Mouse (Mus musculus): ENCODE measurements around the gene Tmem86a. TPM values are rescaled to one million over a fixed set of nuclear protein-coding genes. Genes with fewer than 3 reads are reported as not detected.
A peak's percentile ranks its signal among the peaks of the same experiment; 100 is the strongest.

Tmem86a gene
- polyA plus RNA-seq, 1 experiment, result 26.3 TPM

DNA sequence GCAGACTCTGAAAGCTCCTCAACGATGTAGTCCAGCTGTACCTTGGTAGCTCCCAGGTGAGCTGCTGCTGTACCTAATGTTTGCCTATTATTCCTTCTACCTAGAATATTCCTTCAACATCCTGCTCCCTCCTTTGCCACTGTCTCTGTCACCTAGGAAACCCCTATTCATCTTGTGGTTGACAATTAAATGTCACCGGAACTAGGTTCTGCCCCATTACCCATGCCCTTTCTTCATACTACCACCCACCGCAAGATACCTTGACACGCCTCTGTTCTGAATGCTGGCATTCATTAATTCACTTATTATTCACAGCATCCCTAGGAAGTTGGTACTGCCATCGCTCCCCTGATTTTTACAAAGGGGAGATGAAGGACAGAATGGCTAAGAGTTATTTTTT lies 43.5 kb downstream of the Tmem86a start:
- H3K27me3 ChIP-seq (replicated peaks), result peaks cover 33% of the 10 kb centered on the region
- no peaks in the 10 kb centered on the region for H3K36me3 ChIP-seq (replicated peaks; ENCODE audit: low read length)
- peaks cover 9% of the 10 kb centered on the region; the same call in 1 of the 2 replicates for H3K4me1 ChIP-seq
- TF ChIP-seq GATA1 (IDR thresholded peaks at IDR 0.05; ENCODE audit: borderline replicate concordance, low read length), result no peak
- TF ChIP-seq FLI1 (IDR thresholded peaks at IDR 0.05; ENCODE audit: low read length), result no peak
- H3K4me3 ChIP-seq (replicated peaks), result no peak overlapping the region
- H3K9me3 ChIP-seq, result 0 out of 2 replicates have a peak, but pooled peaks cover 4% of the 10 kb centered on the region

GRCm38 (mm10) chr7:47094969-47095368 lies 44.6 kb downstream of the Tmem86a start:
- Histone ChIP-seq H3K4me1 (peaks cover 9% of the 10 kb centered on the region; the same call in 1 of the 2 replicates), H3K36me3 (replicated peaks; ENCODE audit: low read length) (no peaks in the 10 kb centered on the region), H3K27me3 (replicated peaks) (peaks cover 28% of the 10 kb centered on the region), H3K4me3 (replicated peaks) (no peak overlapping the region), H3K9me3 (0 out of 2 replicates have a peak, but pooled peaks cover 4% of the 10 kb centered on the region)
- TF ChIP-seq GATA1 (IDR thresholded peaks at IDR 0.05; ENCODE audit: borderline replicate concordance, low read length), result no peak

GRCm38 (mm10) chr7:47098044-47098443 lies 47.6 kb downstream of the Tmem86a start:
- peaks cover 17% of the 10 kb centered on the region for H3K27me3 ChIP-seq (replicated peaks)

DNA sequence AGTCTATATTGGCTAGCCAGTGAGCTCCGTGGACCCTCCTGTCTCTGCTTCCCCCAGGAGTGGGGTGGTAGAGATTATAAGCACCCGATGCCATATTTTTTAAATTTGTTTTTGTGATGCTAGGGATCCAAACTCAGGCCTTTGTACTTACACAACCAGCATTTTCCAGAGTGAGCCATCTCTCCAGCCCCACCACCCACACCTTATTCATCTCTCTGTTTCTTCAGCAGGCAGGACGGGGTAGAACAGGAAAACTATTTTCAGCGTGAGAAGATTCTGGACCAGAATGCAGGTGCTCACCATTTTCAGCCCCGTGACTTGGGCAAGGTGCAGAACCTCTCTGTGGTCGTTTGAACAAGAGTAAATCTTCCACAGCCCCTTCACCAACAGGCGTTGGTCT lies 48.9 kb downstream of the Tmem86a start:
- TF ChIP-seq FLI1 (IDR thresholded peaks at IDR 0.05; ENCODE audit: low read length) (no peak), GATA1 (IDR thresholded peaks at IDR 0.05; ENCODE audit: borderline replicate concordance, low read length) (no peak)
- Histone ChIP-seq H3K9me3 (no peaks in the 10 kb centered on the region), H3K36me3 (replicated peaks; ENCODE audit: low read length) (no peaks in the 10 kb centered on the region), H3K27me3 (replicated peaks) (peaks cover 7% of the 10 kb centered on the region), H3K4me1 (peaks cover 40% of the 10 kb centered on the region), H3K4me3 (replicated peaks) (no peak overlapping the region)

More at GRCm38 (mm10) chr7:47098044-47098443, 47.6 kb downstream of the Tmem86a start:
- no peak for TF ChIP-seq GATA1 (IDR thresholded peaks at IDR 0.05; ENCODE audit: borderline replicate concordance, low read length)
- TF ChIP-seq FLI1 (IDR thresholded peaks at IDR 0.05; ENCODE audit: low read length), result no peak
- H3K36me3 ChIP-seq (replicated peaks; ENCODE audit: low read length), result no peaks in the 10 kb centered on the region
- peaks cover 27% of the 10 kb centered on the region for H3K4me1 ChIP-seq
- no peaks in the 10 kb centered on the region for H3K9me3 ChIP-seq
- no peak overlapping the region for H3K4me3 ChIP-seq (replicated peaks)

DNA sequence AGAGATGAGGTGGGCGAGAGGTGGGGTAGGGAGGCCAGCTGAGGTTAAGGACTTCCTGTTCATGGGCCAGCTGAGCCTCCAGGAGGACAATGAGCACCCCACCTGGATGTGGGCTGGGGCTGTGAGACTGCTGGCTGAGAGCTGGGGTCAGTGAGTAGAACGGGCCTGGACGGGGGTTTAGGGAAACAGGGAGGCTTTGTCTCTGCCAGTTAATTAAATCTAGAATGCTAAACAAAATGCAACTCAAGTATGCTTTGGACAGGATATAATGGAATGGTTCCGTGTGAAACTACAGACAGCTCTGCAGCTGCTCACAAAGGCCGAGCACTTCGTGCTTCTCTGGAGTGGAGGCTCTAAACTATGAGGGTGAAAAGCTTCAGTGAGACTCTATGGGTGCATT lies 50.2 kb downstream of the Tmem86a start:
- no peaks in the 10 kb centered on the region for H3K9me3 ChIP-seq
- H3K4me1 ChIP-seq, result peaks cover 46% of the 10 kb centered on the region
- TF ChIP-seq FLI1 (IDR thresholded peaks at IDR 0.05; ENCODE audit: low read length), result no peak
- H3K4me3 ChIP-seq (replicated peaks), result no peak overlapping the region
- peaks cover 2% of the 10 kb centered on the region for H3K27me3 ChIP-seq (replicated peaks)
- H3K36me3 ChIP-seq (replicated peaks; ENCODE audit: low read length), result no peaks in the 10 kb centered on the region

- Histone ChIP-seq H3K36me3 (replicated peaks; ENCODE audit: low read length) (no peaks in the 10 kb centered on the region), H3K27me3 (replicated peaks) (no peaks in the 10 kb centered on the region), H3K4me1 (peaks cover 44% of the 10 kb centered on the region), H3K9me3 (no peaks in the 10 kb centered on the region), H3K4me3 (replicated peaks) (no peak overlapping the region)
- no peak for TF ChIP-seq FLI1 (IDR thresholded peaks at IDR 0.05; ENCODE audit: low read length)
- TF ChIP-seq GATA1 (IDR thresholded peaks at IDR 0.05; ENCODE audit: borderline replicate concordance, low read length), result no peak
These were observed 52.6 kb downstream of the Tmem86a start for GRCm38 (mm10) chr7:47102970-47103369.

GRCm38 (mm10) chr7:47103671-47104414 lies 53.4 kb downstream of the Tmem86a start:
- TF ChIP-seq GATA1 (IDR thresholded peaks at IDR 0.05; ENCODE audit: borderline replicate concordance, low read length) (no peak), FLI1 (IDR thresholded peaks at IDR 0.05; ENCODE audit: low read length) (no peak)
- no peaks in the 10 kb centered on the region for H3K36me3 ChIP-seq (replicated peaks; ENCODE audit: low read length)
- peak overlapping the region; percentile 72 for H3K4me3 ChIP-seq (replicated peaks)
- no peaks in the 10 kb centered on the region for H3K9me3 ChIP-seq
- H3K4me1 ChIP-seq, result peaks cover 43% of the 10 kb centered on the region
- peaks cover 7% of the 10 kb centered on the region for H3K27me3 ChIP-seq (replicated peaks)

Other genes starting within 250 kb of the Tmem86a start
- 1,655 and 1,832 TPM in 2 replicates for gene Ldha, start 209.1 kb upstream of the Tmem86a start, polyA plus RNA-seq (2012; ENCODE audit: insufficient read depth, low replicate concordance)
- gene Ldhc, start 189.4 kb upstream of the Tmem86a start, polyA plus RNA-seq (2012; ENCODE audit: insufficient read depth, low replicate concordance), result 0.35 TPM in 1 of 2 replicates, not detected in the other
- gene Tsg101, start 130.6 kb upstream of the Tmem86a start, polyA plus RNA-seq (2012; ENCODE audit: insufficient read depth, low replicate concordance), result 23.2 and 42.8 TPM in 2 replicates
- gene Uevld, start 92.1 kb upstream of the Tmem86a start, polyA plus RNA-seq (2012; ENCODE audit: insufficient read depth, low replicate concordance), result 0.04 TPM in 1 of 2 replicates, not detected in the other
- not detected in 2 replicates for gene Gm9999, start 67.0 kb upstream of the Tmem86a start, polyA plus RNA-seq (2012; ENCODE audit: insufficient read depth, low replicate concordance)
- 3.1 and 5.2 TPM in 2 replicates for gene Spty2d1, start 42.2 kb upstream of the Tmem86a start, polyA plus RNA-seq (2012; ENCODE audit: insufficient read depth, low replicate concordance)
- gene Ptpn5, start 83.1 kb downstream of the Tmem86a start, polyA plus RNA-seq (2012; ENCODE audit: insufficient read depth, low replicate concordance), result not detected in 2 replicates
- gene Mrgpra6, start 154.3 kb downstream of the Tmem86a start, polyA plus RNA-seq (2012; ENCODE audit: insufficient read depth, low replicate concordance), result not detected in 2 replicates
- gene Mrgpra9, start 202.2 kb downstream of the Tmem86a start, polyA plus RNA-seq (2012; ENCODE audit: insufficient read depth, low replicate concordance), result not detected in 2 replicates